Mouse (Mus musculus) forebrain, embryonic 15.5 days (tissue): ENCODE data around the gene Gpx7. TPM values are rescaled to one million over a fixed set of nuclear protein-coding genes. Genes with fewer than 3 reads are reported as not detected.
"Not testable (repeated sequence)": the region's sequence is repeated elsewhere in the genome, so short reads cannot be mapped to it uniquely, and the experiment has no call there.

Source experiments
- ATAC-seq: fragments of 200-750 bp; cut with Nextera tagmentation; replicated peaks from 2 replicates; pipeline ENCODE4 v1.8.0; 2017; ENCODE audit warnings: mild to moderate bottlenecking, moderate TSS enrichment, moderate library complexity
- H3K27ac ChIP-seq: fragments of 300-500 bp; sonication (generic); replicated peaks from 2 replicates; pipeline ENCODE4 v1.5.1; 2015; ENCODE audit warnings: mild to moderate bottlenecking, inconsistent platforms
- H3K27me3 ChIP-seq: fragments of 300-500 bp; sonication (generic); 2 replicates; pipeline ENCODE4 v1.6.1; 2015; ENCODE audit warnings: inconsistent platforms
- H3K36me3 ChIP-seq: fragments of 300-500 bp; sonication (generic); 2 replicates; pipeline ENCODE4 v1.6.1; 2015; ENCODE audit warnings: mild to moderate bottlenecking, inconsistent platforms
- H3K4me1 ChIP-seq: fragments of 300-500 bp; sonication (generic); 2 replicates; pipeline ENCODE4 v1.6.1; 2015; ENCODE audit warnings: inconsistent platforms
- H3K4me2 ChIP-seq: fragments of 300-500 bp; sonication (generic); replicated peaks from 2 replicates; pipeline ENCODE4 v1.6.1; 2015; ENCODE audit warnings: mild to moderate bottlenecking, inconsistent platforms
- H3K4me3 ChIP-seq: fragments of 300-500 bp; sonication (generic); 2 replicates; pipeline ENCODE4 v1.5.1; 2015; ENCODE audit warnings: mild to moderate bottlenecking, inconsistent platforms
- H3K9ac ChIP-seq: fragments of 300-500 bp; sonication (generic); replicated peaks from 2 replicates; pipeline ENCODE4 v1.6.1; 2015; ENCODE audit warnings: mild to moderate bottlenecking, inconsistent platforms
- H3K9me3 ChIP-seq: fragments of 300-500 bp; sonication (generic); 2 replicates; pipeline ENCODE4 v1.6.1; 2016; ENCODE audit warnings: inconsistent platforms
- WGBS: fragments of 180-500 bp; shearing (Covaris S2); methylation state at CpG from one replicate; pipeline ENCODE4 v1.1.7; 2015; ENCODE audit warnings: mixed read lengths; 5-methylcytosine and 5-hydroxymethylcytosine counted together
- polyA plus RNA-seq: library from polyadenylated mRNA; unstranded; fragments of >200 nt; fragmentation: Nextera tagmentation; extraction: Ambion mirVana; gene quantifications from 2 replicates; pipeline ENCODE4 v1.2.1, GENCODE M21; 2015

Gene Gpx7
- polyA plus RNA-seq, 1 experiment from 2014 or later, result 28.2 TPM

- no peaks in the 10 kb centered on the region for H3K36me3 ChIP-seq
- H3K4me1 ChIP-seq, result peaks cover 55% of the 10 kb centered on the region
- no peaks in the 10 kb centered on the region for H3K9me3 ChIP-seq
- H3K4me3 ChIP-seq, result no peak overlapping the region
- ATAC-seq, result peak; percentile 17
- H3K27ac ChIP-seq, result peak overlapping the region; percentile 67
- H3K9ac ChIP-seq, result peak overlapping the region; percentile 24; the same call in 1 of the 2 replicates
- 4% methylated on average over 18 of the region's 18 CpGs for WGBS
- H3K4me2 ChIP-seq, result peak overlapping the region; percentile 33
- no peaks in the 10 kb centered on the region for H3K27me3 ChIP-seq
Observed at GRCm38 (mm10) chr4:108362321-108363261, 44.2 kb downstream of the Gpx7 start.

DNA sequence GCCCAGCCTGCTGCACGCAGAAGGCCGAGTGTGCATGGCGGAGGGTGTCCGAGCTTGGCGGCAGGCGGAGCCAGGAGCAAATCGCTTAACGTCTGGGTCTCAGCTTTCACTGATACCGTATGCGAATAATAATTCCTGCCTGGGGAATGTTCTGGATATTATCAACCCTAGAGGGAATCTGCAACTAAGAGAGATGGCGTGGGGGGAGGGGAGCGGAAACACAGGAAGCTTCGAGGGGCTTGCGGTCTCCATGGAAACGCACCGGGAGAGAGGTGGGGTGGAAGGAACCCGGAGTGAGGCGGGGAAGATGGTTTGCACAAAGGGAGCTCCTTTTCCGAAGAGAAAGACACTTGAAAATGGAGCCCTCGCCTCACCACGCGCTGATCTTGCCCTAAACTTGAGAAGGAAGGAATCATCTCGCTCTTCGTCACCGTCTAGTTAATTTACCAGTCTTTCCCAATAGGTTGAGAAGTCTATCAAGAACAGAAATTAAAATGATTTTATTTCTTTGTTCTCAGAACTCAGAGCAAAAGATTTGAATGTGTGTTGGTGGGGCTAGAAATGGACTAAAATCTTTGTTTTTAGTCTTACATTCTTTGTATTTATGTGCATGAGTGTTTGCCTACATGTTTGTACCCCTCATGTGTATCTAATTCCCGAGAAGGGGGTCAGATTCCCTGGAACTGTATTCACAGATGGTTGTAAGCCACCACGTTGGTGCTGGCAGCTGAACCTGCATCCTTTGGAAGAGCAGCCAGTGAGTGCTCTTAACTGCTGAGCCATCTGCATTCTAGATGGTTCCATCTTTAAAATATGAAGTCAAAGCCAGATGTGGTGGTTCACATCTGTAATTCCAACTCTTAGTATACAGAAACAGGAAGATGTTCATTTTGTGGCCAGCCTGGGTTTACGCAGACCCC, 46.4 kb downstream of the Gpx7 start:
- Histone ChIP-seq H3K36me3 (no peaks in the 10 kb centered on the region), H3K27ac (peak overlapping the region; percentile 98), H3K4me2 (peak overlapping the region; percentile 42), H3K9ac (peak overlapping the region; percentile 46), H3K27me3 (no peaks in the 10 kb centered on the region), H3K4me1 (peaks cover 55% of the 10 kb centered on the region), H3K4me3 (peak overlapping the region; percentile 27), H3K9me3 (no peaks in the 10 kb centered on the region)
- peak; percentile 90 for ATAC-seq
- WGBS, result 5% methylated on average over 28 of the region's 28 CpGs

DNA sequence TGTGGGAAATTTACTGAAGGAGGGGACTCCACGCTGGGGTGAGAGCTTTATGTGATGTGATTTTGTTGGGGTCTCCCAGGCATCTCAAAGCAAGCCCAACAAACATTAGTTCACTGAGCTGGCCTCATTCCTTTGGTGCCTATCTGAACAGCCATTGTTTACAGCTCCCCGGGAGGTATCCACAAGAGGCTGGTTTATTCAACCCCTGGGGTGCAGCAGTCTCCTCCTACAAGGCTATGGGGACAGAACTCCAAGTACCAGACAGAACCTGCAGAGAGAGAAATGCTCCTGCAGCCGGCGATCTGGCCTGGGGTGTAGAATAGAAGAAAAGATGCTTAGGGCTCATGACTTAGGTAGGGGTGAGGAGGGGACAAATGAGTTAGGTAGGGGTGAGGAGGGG, 48.3 kb downstream of the Gpx7 start:
- ATAC-seq, result no peak
- H3K9ac ChIP-seq, result no peak overlapping the region
- peaks cover 46% of the 10 kb centered on the region for H3K4me1 ChIP-seq
- H3K4me3 ChIP-seq, result no peak overlapping the region
- H3K27ac ChIP-seq, result peak overlapping the region; percentile 98
- H3K27me3 ChIP-seq, result no peaks in the 10 kb centered on the region
- 17% methylated on average over 4 of the region's 4 CpGs for WGBS
- no peaks in the 10 kb centered on the region for H3K9me3 ChIP-seq
- no peak overlapping the region for H3K4me2 ChIP-seq
- H3K36me3 ChIP-seq, result no peaks in the 10 kb centered on the region

- Histone ChIP-seq H3K4me2 (no peak overlapping the region), H3K4me1 (peaks cover 36% of the 10 kb centered on the region), H3K36me3 (no peaks in the 10 kb centered on the region), H3K27me3 (no peaks in the 10 kb centered on the region), H3K9ac (no peak overlapping the region), H3K27ac (no peak overlapping the region), H3K9me3 (no peaks in the 10 kb centered on the region), H3K4me3 (no peak overlapping the region)
- 94% methylated on average over 8 of the region's 8 CpGs for WGBS
- no peak for ATAC-seq
Observed at GRCm38 (mm10) chr4:108357458-108357857, 49.3 kb downstream of the Gpx7 start.

DNA sequence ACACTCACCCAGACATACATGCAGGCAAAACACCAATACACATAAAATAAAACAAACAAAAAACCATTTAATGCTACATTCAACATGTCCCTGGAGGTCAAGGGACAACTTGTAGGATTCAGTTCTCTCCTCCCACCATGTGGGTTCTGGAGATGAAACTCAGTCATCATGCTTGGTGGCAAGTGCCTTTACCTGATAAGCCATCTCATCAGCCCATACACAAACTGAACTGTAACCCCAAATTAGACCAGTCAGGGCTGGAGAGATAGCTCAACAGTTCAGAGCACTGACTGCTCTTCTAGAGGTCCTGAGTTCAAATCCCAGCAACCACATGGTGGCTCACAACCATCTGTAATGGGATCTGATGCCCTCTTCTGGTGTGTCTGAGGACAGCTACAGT, 53.2 kb downstream of the Gpx7 start:
- H3K36me3 ChIP-seq, H3K9me3 ChIP-seq, ATAC-seq: not testable (repeated sequence)

DNA sequence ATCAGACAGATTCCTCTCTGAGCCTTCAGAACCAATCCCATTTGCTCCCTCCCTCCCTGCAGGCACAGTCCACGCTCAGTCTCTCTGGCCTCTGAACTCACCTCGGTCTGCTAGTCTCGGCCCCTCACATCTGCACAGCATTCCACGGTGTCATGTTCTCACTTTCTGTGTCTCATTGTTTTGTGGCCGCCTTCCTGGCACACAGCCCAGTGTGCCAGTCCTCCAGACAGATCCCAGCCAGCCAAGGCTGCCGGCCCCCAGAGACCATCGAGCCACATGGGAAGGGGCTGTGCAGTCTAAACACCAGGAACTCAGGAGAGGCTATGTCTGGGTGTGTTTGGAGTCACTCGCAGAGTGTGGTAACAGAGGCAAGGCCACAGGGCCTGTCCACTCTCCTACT, 55.9 kb downstream of the Gpx7 start:
- 3% methylated on average over 8 of the region's 8 CpGs for WGBS
- H3K9ac ChIP-seq, result no peak overlapping the region
- peak overlapping the region; percentile 27; the same call in 1 of the 2 replicates for H3K27ac ChIP-seq
- peak; percentile 84 for ATAC-seq
- no peaks in the 10 kb centered on the region for H3K36me3 ChIP-seq
- no peak overlapping the region for H3K4me3 ChIP-seq
- no peak overlapping the region for H3K4me2 ChIP-seq
- H3K4me1 ChIP-seq, result peaks cover 15% of the 10 kb centered on the region
- H3K9me3 ChIP-seq, result no peaks in the 10 kb centered on the region
- H3K27me3 ChIP-seq, result no peaks in the 10 kb centered on the region

More for the DNA sequence above, 53.2 kb downstream of the Gpx7 start:
- not testable (repeated sequence) for H3K27me3 ChIP-seq, H3K9ac ChIP-seq, H3K27ac ChIP-seq, H3K4me2 ChIP-seq, H3K4me3 ChIP-seq
- H3K4me1 ChIP-seq, result peaks cover 16% of the 10 kb centered on the region

Other genes with a start within 250 kb of the Gpx7 start
- gene Echdc2, start 241.5 kb downstream of the Gpx7 start, polyA plus RNA-seq, result 10.0 and 10.4 TPM in 2 replicates
- not detected in 2 replicates for gene Zyg11a, start 188.9 kb downstream of the Gpx7 start, polyA plus RNA-seq
- 31.0 and 32.8 TPM in 2 replicates for gene Zyg11b, start 105.9 kb downstream of the Gpx7 start, polyA plus RNA-seq
- 47.1 and 48.9 TPM in 2 replicates for gene Coa7, start 78.8 kb downstream of the Gpx7 start, polyA plus RNA-seq
- 0.79 and 1.7 TPM in 2 replicates for gene Shisal2a, start 23.6 kb downstream of the Gpx7 start, polyA plus RNA-seq
- 75.7 and 77.1 TPM in 2 replicates for gene Tut4, start 52.5 kb upstream of the Gpx7 start, polyA plus RNA-seq
- 96.9 and 99.9 TPM in 2 replicates for gene Prpf38a, start 172.4 kb upstream of the Gpx7 start, polyA plus RNA-seq
- gene Orc1, start 172.5 kb upstream of the Gpx7 start, polyA plus RNA-seq, result 2.8 and 3.1 TPM in 2 replicates
- 21.6 and 21.8 TPM in 2 replicates for gene Cc2d1b, start 213.0 kb upstream of the Gpx7 start, polyA plus RNA-seq